Mouse (Mus musculus): ENCODE results near the gene Ppp2r5c.
A peak's percentile ranks its signal among the peaks of the same experiment; 100 is the strongest.

The Ppp2r5c gene

GRCm38 (mm10) chr12:110442238-110442637 is 4.7 kb upstream of the Ppp2r5c start:
- DNase-seq (ENCODE audit: low read depth, low spot score), result no peak

- DNase-seq (ENCODE audit: low read depth, low spot score), result no peak
Observed at GRCm38 (mm10) chr12:110444530-110444929, 2.4 kb upstream of the Ppp2r5c start.

GRCm38 (mm10) chr12:110445775-110446174 is 1.1 kb upstream of the Ppp2r5c start:
- DNase-seq (ENCODE audit: low read depth, low spot score), result no peak

GRCm38 (mm10) chr12:110447306-110447705 is 386 bp downstream of the Ppp2r5c start:
- DNase-seq (ENCODE audit: low read depth, low spot score), result peak; percentile 28

DNA sequence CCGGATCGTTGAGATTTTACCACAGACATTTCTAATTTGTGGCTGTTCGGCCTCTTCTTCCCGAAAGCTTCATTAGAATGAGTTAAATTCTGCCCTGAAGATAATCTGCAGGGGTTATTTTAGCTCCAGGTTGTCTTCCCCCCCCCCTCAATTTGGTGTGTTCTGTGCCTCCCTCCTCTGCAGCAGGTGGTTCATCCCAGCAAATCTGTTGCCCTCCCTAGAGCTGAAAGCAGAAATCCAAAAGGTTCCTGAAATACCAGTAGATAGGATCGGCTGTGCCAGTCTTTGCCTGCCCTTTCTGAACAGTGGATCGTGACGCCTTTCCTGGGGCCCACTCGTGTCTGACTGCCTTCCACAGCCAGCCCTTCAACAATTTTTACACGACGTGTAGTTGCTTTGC is 1.8 kb downstream of the Ppp2r5c start:
- no peak for DNase-seq (ENCODE audit: low read depth, low spot score)

DNA sequence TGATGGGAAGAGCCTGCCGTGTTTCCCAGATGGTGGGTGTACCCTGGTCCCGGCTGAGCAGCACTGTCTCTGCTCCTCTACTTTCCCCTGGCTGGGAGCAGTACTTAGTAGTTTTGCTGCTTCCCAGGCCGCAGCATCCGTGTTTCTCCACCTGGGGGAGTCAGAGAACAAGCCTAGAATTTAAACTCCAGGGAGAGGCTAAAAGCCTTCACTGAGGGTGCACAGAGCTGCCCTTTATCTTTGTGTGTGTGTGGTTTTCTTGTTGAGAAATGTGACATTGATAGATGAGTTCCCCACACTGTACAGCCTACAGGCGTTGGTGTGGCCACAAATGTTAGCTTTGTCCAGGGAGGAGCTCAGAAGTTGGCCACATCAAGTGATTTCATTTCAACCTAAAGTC is 7.3 kb downstream of the Ppp2r5c start:
- DNase-seq (ENCODE audit: low read depth, low spot score), result no peak

GRCm38 (mm10) chr12:110456024-110456423 is 9.1 kb downstream of the Ppp2r5c start:
- no peak for DNase-seq (ENCODE audit: low read depth, low spot score)

GRCm38 (mm10) chr12:110458667-110459066 is 11.7 kb downstream of the Ppp2r5c start:
- DNase-seq (ENCODE audit: low read depth, low spot score), result no peak

DNA sequence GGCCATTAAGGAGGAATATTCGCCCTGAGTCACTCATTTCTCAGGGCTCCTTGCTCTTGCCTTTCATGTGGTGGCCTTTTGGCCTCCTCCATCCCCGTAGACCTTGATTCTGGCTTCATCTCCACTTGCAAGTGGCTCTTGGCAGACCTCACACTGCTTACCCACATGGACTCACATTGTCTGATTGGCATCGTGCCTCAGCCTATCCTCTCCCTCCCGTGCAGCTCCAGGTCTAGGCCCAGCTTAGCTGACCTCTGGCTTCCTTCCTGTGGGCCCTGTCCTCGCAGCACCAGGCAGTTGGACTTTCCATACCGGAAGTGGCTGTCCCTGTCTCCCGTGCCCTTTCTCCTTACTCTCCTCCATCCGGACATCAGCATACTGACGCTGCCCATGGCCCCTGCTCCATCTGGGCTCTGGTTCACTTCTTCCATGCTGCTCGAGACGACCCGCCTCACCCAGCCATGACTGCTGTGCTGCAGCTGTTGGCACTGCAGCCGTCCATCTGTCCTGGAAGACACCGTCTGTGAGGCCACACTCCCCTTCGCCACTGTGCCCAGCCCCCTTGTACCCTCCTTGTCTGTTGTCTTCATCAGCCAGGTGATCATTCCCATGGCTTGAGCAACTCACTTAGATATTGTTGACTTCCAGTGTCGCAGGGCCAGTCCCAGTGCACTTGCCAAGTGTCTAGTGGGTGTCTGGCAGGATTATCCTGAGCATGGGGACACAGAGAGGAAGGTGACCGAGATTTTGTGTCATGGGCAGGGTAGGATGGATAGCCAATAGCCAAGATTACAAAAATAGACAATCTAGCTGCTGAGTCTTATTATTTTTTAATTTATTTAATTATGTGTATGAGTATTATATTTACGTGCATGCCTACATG is 13.7 kb downstream of the Ppp2r5c start:
- DNase-seq (ENCODE audit: low read depth, low spot score), result no peak

DNA sequence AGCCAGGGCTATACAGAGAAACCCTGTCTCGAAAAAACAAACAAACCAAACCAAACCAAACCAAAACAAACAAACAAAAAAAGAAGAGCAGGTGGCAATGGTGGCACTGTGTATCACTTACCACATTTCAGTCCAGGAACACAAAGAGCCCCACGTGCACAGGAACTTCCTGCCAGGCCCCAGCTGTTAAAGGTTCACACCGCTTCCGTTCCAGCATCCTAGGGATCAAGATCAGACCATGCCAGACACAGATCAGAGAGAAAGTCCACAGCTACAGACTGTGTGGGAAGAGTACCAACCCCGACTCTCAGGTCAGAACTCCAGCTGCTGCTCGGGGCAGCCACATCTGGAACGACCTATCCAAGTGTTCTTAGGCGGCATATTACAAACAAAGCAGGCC is 16.8 kb downstream of the Ppp2r5c start:
- no peak for DNase-seq (ENCODE audit: low read depth, low spot score)

GRCm38 (mm10) chr12:110471426-110471825 is 24.5 kb downstream of the Ppp2r5c start:
- DNase-seq (ENCODE audit: low read depth, low spot score), result no peak

DNA sequence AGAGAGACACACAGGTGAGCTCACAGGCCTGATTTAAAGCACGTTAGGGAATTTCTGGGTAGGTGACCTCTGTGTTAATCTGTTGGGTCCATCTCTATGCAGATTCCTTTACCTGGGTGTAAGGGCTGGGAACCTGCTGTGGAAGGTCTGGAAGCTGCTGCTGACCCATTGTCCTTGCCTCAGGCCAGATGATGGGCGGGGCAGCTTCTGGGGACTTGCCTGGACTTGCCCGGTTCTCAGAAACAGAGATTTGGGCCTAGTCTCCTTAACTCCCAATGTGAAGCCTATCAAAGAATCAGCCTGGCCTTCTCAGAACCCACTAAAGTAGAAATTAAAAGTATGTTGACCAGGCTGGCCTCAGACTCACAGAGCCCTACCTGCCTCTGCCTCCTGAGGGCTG is 25.3 kb downstream of the Ppp2r5c start:
- no peak for DNase-seq (ENCODE audit: low read depth, low spot score)

DNA sequence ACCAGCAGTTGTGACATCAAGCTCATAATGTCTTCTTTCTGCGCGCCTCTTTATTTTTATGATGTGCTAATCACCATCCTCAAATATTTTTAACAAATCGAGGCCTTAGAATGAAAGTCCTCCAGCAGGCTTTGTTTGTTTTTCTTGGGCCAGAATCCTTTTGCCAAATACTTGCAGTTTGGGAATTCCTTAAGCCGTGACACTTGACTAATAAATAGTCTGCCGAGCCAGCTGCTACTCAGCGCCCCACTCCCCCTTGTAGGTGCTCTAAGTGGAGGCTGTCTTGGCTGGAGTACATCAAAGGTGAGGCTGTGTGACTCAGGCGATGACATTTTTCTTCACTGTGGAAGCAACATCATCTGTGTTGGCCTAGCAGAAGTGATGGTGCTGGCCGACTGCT is 27.6 kb downstream of the Ppp2r5c start:
- DNase-seq (ENCODE audit: low read depth, low spot score), result no peak

DNA sequence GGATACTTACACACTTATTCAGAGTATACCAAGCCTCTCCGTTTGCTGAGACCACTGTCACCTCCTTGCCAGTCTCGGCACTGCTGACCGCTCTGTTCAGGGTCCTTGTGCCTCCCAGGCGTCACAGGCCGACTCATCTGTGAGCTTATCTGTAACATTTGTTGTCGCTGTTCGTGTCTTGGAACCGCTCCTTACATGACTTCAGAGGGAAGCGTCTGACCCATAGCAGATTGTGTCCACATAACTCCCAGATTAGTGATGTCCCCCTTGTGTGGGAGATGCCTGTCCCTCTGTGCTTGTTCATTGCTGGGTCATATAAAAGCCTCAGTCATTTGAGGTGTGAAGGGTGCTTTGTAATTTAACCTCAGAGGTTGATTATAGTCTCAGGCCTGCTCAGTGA is 29.6 kb downstream of the Ppp2r5c start:
- DNase-seq (ENCODE audit: low read depth, low spot score), result no peak

DNA sequence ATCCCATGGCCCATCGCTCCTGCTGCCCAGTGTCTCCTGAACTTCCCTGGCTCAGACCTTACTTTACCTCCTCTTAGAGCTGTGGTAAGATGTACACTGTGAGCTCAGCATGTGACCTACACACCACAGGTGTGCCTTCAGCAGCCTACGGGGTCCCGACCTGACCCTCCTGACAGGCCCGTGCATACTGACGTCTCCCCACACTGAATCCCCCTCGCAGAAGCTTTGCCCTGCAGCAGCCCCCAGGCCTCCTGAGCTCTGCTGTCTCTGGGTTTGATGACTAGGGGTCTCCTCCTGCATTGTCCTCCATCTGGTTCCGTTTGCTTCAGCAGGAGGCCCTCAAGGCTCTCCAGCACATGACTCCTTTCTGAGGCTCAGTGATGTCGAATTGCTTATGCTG is 31.0 kb downstream of the Ppp2r5c start:
- no peak for DNase-seq (ENCODE audit: low read depth, low spot score)

- no peak for DNase-seq (ENCODE audit: low read depth, low spot score)
Observed at GRCm38 (mm10) chr12:110478601-110479008, 31.7 kb downstream of the Ppp2r5c start.

DNA sequence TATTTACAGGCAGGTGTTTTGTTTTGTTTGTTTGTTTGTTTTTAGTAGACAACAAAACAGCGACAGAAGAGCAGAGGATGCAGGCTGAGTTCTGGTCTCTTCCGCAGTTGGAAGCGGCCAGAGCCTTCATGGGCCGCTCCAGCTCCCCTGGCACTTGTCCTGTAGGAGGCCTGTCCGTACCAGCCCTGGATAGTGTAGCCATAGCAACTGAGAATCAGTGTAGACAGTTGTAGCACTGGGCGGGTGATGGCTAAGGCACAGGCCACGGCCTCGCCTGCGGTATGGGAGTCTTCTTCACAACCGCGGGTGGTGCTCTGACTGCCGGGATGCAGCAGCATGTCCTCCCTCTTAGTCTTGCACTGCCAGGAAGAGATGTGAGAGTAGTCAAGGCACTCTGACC is 32.3 kb downstream of the Ppp2r5c start:
- no peak for DNase-seq (ENCODE audit: low read depth, low spot score)

DNA sequence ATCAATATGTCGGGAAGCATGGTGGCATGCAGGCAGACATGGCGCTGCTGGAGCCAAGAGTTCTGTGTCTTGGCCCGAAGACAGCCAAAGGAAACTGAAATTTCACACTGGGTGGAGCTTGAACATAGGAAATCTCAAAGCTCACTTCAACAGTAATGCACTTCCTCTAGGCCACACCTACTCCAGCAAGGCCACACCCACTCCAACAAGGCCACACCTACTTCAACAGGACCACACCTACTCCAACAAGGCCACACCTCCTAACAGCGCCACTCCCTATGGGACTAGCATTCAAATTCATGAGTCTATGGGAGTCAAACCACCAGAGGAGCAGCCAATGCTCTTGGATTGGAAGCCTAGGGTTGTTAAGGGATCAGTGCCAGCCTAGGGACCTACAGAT is 33.8 kb downstream of the Ppp2r5c start:
- DNase-seq (ENCODE audit: low read depth, low spot score), result peak; percentile 35

- no peak for DNase-seq (ENCODE audit: low read depth, low spot score)
Observed at GRCm38 (mm10) chr12:110483761-110484160, 36.8 kb downstream of the Ppp2r5c start.

DNA sequence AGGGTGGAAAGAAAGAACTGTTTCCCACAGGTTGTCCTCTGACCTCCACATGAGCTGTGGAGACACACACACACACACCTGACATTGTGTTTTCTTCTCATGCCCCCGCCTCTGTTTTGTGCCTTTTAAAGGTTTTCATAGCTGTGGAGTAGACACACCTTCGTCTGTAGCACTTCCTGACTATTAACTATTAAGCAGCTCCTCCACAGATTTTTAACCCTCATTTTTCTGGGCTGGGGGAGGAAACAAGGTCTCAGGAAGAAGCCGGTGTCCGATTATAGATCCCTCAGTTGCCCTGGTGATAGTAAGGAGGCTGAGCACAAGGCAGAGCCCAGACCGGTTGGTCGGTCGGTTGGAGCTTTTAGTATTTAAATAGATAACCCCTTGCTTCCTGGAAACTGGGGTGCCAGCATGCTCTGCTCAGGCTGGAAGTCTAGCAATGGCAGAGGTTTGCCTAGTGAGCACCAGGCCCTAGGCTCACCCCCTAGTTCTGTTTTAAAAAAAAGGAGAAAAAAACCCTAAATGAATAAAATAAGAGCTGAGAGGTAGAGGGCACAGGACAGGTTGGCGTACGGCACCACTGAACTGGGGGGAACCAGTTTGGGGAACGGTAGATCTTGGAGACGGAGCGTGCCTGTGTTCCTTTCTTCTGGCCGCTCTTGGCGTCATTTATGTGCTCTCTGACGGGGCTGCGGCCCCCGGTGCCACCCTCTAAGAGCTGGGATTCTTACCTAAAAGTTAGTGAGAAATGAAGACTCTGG is 38.1 kb downstream of the Ppp2r5c start:
- DNase-seq (ENCODE audit: low read depth, low spot score), result peak; percentile 58

DNA sequence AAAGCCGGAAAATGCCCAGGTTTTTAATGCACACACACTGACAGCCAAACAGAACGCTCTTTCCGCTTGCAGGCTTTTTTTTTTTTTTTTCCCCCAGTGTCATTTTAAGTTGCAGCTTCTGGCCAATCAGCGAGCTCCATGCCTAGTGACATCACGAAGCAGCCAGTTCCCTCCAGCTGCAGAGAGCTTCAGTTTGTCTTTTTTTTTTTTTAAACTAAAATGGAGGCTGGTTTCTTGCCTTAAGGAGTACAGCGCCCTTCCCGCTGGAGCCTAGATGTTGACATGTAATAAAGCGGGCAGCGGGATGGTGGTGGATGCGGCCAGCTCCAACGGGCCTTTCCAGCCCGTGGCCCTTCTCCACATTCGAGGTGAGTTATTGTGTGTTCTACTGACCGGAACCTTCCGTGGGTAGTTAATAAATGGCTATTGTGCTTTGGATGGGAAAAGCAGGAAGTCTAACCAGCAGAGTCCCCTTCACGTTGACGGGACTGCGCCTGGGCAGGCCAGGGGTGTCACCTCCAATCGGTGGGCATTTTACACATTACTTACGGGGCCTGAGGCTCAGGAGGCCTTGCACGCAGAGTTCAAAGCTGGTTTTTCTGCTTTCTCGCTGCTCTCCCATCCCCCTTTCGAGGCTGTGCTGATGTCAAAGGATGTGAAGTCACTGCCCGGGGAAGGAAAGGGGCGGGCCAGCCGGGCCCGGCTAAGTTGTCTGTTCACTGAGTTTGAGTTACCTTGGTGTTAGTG is 38.8 kb downstream of the Ppp2r5c start:
- DNase-seq (ENCODE audit: low read depth, low spot score), result peak; percentile 81

- DNase-seq (ENCODE audit: low read depth, low spot score), result no peak
Observed at GRCm38 (mm10) chr12:110486852-110487251, 39.9 kb downstream of the Ppp2r5c start.

Data from c-Kit-negative CD71-positive TER-119-positive erythroid progenitor cells, embryonic 14.5 days (primary cell).